ENCODE assay signal across 24 mouse cellular contexts in the genomic region with DNA sequence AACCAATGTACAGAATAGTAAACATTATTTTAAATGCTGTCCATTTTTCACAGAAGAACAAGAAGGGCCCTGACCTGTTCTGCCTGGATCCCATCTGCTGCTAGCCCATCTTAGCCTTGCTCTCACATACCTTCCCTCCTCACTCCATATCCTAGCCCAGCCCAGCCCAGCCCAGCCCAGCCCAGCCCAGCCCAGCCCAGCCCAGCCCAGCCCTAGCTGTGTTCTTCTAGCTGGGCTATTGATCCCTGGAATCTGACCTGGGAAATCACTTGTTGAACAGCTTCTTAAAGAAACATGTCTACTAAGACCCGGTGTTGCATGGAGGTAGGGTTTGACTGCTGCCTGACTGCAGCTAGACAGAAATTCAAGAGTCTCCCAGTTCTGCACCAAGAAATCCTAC. TPM values are rescaled to one million over a fixed set of nuclear protein-coding genes. Genes with fewer than 3 reads are reported as not detected.
DNase-seq lines count a peak whose midpoint lies in the region; ATAC-seq and TF ChIP-seq lines count a peak whose summit lies in the region.
"Had no signal": no experiment of that assay in that cellular context is flagged by ENCODE, and none has a peak within 500 bp of the region (broad histone marks: within the 10 kb centered on the region; RNA-seq: fewer than 3 reads in every experiment).

No protein-coding gene starts in this region.

- peak; percentile 91 for ATAC-seq in intestine, embryonic 15.5 days
- peak; percentile 86 for ATAC-seq in intestine, postnatal 0 days
- no peak for ATAC-seq in stomach, embryonic 15.5 days (ENCODE audit: insufficient read depth, low FRiP score, low read depth)
- peak; percentile 57; the same call in 1 of the 2 replicates for ATAC-seq in stomach, postnatal 0 days (ENCODE audit: low FRiP score, low TSS enrichment)
- ATAC-seq in forebrain, embryonic 11.5 days (replicated peaks; ENCODE audit: low FRiP score), result no peak
- ATAC-seq: forebrain, embryonic 13.5 days; forebrain, embryonic 15.5 days; forebrain, postnatal 0 days had no signal

- H3K4me1 ChIP-seq in intestine, embryonic 15.5 days (replicated peaks), result no peaks in the 10 kb centered on the region
- H3K4me1 ChIP-seq in intestine, postnatal 0 days (replicated peaks; ENCODE audit: control insufficient read depth, insufficient read depth, low read length), result 0 out of 2 replicates have a peak, but pooled peaks cover 10% of the 10 kb centered on the region
- no peaks in the 10 kb centered on the region for H3K4me1 ChIP-seq in stomach, embryonic 15.5 days
- no peaks in the 10 kb centered on the region for H3K4me1 ChIP-seq in stomach, postnatal 0 days (replicated peaks; ENCODE audit: control insufficient read depth, insufficient read depth)
- H3K4me1 ChIP-seq in forebrain, embryonic 11.5 days (replicated peaks; ENCODE audit: control insufficient read depth, insufficient read depth, low read length), result no peaks in the 10 kb centered on the region
- no peaks in the 10 kb centered on the region for H3K4me1 ChIP-seq in kidney, adult 2 months (ENCODE audit: control insufficient read depth, insufficient read depth, low read length)
- H3K4me1 ChIP-seq: forebrain, embryonic 10.5 days; forebrain, embryonic 15.5 days had no signal

- H3K27me3 ChIP-seq in intestine, embryonic 15.5 days (replicated peaks), result no peaks in the 10 kb centered on the region
- no peaks in the 10 kb centered on the region for H3K27me3 ChIP-seq in intestine, postnatal 0 days (replicated peaks; ENCODE audit: control insufficient read depth, insufficient read depth, low read length)
- H3K27me3 ChIP-seq in stomach, embryonic 15.5 days (replicated peaks), result no peaks in the 10 kb centered on the region
- no peaks in the 10 kb centered on the region for H3K27me3 ChIP-seq in stomach, postnatal 0 days (ENCODE audit: control insufficient read depth, insufficient read depth, low read length)
- no peaks in the 10 kb centered on the region for H3K27me3 ChIP-seq in forebrain, embryonic 11.5 days (ENCODE audit: control insufficient read depth, insufficient read depth, low read length)
- H3K27me3 ChIP-seq in kidney, adult 2 months (replicated peaks; ENCODE audit: control insufficient read depth, insufficient read depth, low read length), result no peaks in the 10 kb centered on the region
- H3K27me3 ChIP-seq: embryonic facial prominence, embryonic 13.5 days; embryonic facial prominence, embryonic 15.5 days; forebrain, embryonic 15.5 days had no signal

- H3K27ac ChIP-seq in intestine, embryonic 15.5 days, result peak overlapping the region; percentile 84
- peak overlapping the region; percentile 70 for H3K27ac ChIP-seq in intestine, postnatal 0 days (ENCODE audit: low read depth, low read length)
- H3K27ac ChIP-seq in stomach, embryonic 15.5 days, result peak overlapping the region; percentile 55; the same call in 1 of the 2 replicates
- H3K27ac ChIP-seq in stomach, postnatal 0 days (replicated peaks), result no peak overlapping the region
- no peak overlapping the region for H3K27ac ChIP-seq in forebrain, embryonic 11.5 days (ENCODE audit: low read depth, low read length)
- no peak overlapping the region for H3K27ac ChIP-seq in kidney, adult 2 months (ENCODE audit: insufficient read depth, low read depth, low read length)
- H3K27ac ChIP-seq: embryonic facial prominence, embryonic 13.5 days; embryonic facial prominence, embryonic 15.5 days; forebrain, embryonic 10.5 days; forebrain, embryonic 13.5 days; forebrain, embryonic 15.5 days had no signal

- no peak for TF ChIP-seq POLR2A in kidney, adult 2 months (IDR thresholded peaks at IDR 0.05; ENCODE audit: low read depth, low read length)

- peak overlapping the region; percentile 32; the same call in 1 of the 2 replicates for H3K4me2 ChIP-seq in intestine, embryonic 15.5 days (replicated peaks)
- peak overlapping the region; percentile 50 for H3K4me2 ChIP-seq in intestine, postnatal 0 days (replicated peaks; ENCODE audit: low read depth)
- no peak overlapping the region for H3K4me2 ChIP-seq in stomach, embryonic 15.5 days
- H3K4me2 ChIP-seq in stomach, postnatal 0 days (replicated peaks; ENCODE audit: low read depth), result no peak overlapping the region
- no peak overlapping the region for H3K4me2 ChIP-seq in forebrain, embryonic 11.5 days (ENCODE audit: low read depth, low read length, severe bottlenecking)
- H3K4me2 ChIP-seq: embryonic facial prominence, embryonic 13.5 days; embryonic facial prominence, embryonic 15.5 days; forebrain, embryonic 13.5 days; forebrain, embryonic 15.5 days had no signal

- no peak overlapping the region for H3K9ac ChIP-seq in intestine, embryonic 15.5 days
- H3K9ac ChIP-seq in intestine, postnatal 0 days (ENCODE audit: low read depth, low read length), result no peak overlapping the region
- H3K9ac ChIP-seq in stomach, embryonic 15.5 days, result no peak overlapping the region
- no peak overlapping the region for H3K9ac ChIP-seq in stomach, postnatal 0 days (ENCODE audit: low read length)
- no peak overlapping the region for H3K9ac ChIP-seq in forebrain, embryonic 11.5 days (ENCODE audit: low read length)
- H3K9ac ChIP-seq: embryonic facial prominence, embryonic 13.5 days; embryonic facial prominence, embryonic 15.5 days; forebrain, embryonic 13.5 days; forebrain, embryonic 15.5 days; forebrain, postnatal 0 days had no signal

- H3K9me3 ChIP-seq in intestine, embryonic 15.5 days, result no peaks in the 10 kb centered on the region
- no peaks in the 10 kb centered on the region for H3K9me3 ChIP-seq in intestine, postnatal 0 days (ENCODE audit: control insufficient read depth)
- H3K9me3 ChIP-seq in stomach, embryonic 15.5 days, result no peaks in the 10 kb centered on the region
- H3K9me3 ChIP-seq in stomach, postnatal 0 days (ENCODE audit: control insufficient read depth, low read length), result no peaks in the 10 kb centered on the region
- H3K9me3 ChIP-seq in forebrain, embryonic 11.5 days (ENCODE audit: control insufficient read depth, low read length), result no peaks in the 10 kb centered on the region
- H3K9me3 ChIP-seq: embryonic facial prominence, embryonic 13.5 days; embryonic facial prominence, embryonic 15.5 days; forebrain, embryonic 10.5 days; forebrain, embryonic 13.5 days; forebrain, embryonic 15.5 days had no signal

- no peak overlapping the region for H3K4me3 ChIP-seq in intestine, embryonic 15.5 days (replicated peaks)
- H3K4me3 ChIP-seq in intestine, postnatal 0 days (ENCODE audit: low read depth, low read length), result no peak overlapping the region
- H3K4me3 ChIP-seq in stomach, embryonic 15.5 days (replicated peaks), result no peak overlapping the region
- no peak overlapping the region for H3K4me3 ChIP-seq in stomach, postnatal 0 days (ENCODE audit: low read depth, low read length)
- no peak overlapping the region for H3K4me3 ChIP-seq in forebrain, embryonic 11.5 days (ENCODE audit: low read depth, low read length)
- H3K4me3 ChIP-seq in kidney, adult 2 months (ENCODE audit: insufficient read depth, low read depth, low read length), result no peak overlapping the region
- H3K4me3 ChIP-seq: embryonic facial prominence, embryonic 13.5 days; embryonic facial prominence, embryonic 15.5 days; erythroblast, embryonic 14.5 days; forebrain, embryonic 10.5 days; forebrain, embryonic 13.5 days; forebrain, embryonic 15.5 days had no signal

- peak; percentile 27 for DNase-seq in stomach, postnatal 0 days (ENCODE audit: low spot score)
- DNase-seq in embryo, embryonic 9.5 days (ENCODE audit: extremely low spot score), result no peak
- DNase-seq in forebrain, embryonic 11.5 days (ENCODE audit: low spot score), result no peak
- no peak for DNase-seq in frontal cortex, postnatal 36 days (ENCODE audit: low spot score in 2 of 2)
- DNase-seq in kidney, adult 2 months, result no peak
- DNase-seq: cerebellum, adult 11 months; cerebellum, adult 18-20 months; cerebellum, adult 8-10 months; cerebellum, adult 9-11 months had no signal

- TF ChIP-seq CTCF in intestine, postnatal 0 days (IDR thresholded peaks at IDR 0.05; ENCODE audit: low read depth), result no peak
- no peak for TF ChIP-seq CTCF in stomach, postnatal 0 days (IDR thresholded peaks at IDR 0.05; ENCODE audit: low read depth)
- TF ChIP-seq CTCF in kidney, adult 2 months (conservative IDR thresholded peaks at IDR 0.05; ENCODE audit: insufficient read depth, insufficient read length, low read depth, low read length), result no peak

- no peaks in the 10 kb centered on the region for H3K36me3 ChIP-seq in intestine, embryonic 15.5 days
- H3K36me3 ChIP-seq in intestine, postnatal 0 days (ENCODE audit: control insufficient read depth, insufficient read depth), result no peaks in the 10 kb centered on the region
- no peaks in the 10 kb centered on the region for H3K36me3 ChIP-seq in stomach, embryonic 15.5 days
- H3K36me3 ChIP-seq in stomach, postnatal 0 days (ENCODE audit: control insufficient read depth, insufficient read depth, low read length), result no peaks in the 10 kb centered on the region
- H3K36me3 ChIP-seq in forebrain, embryonic 11.5 days (ENCODE audit: control insufficient read depth, insufficient read depth, low read length), result no peaks in the 10 kb centered on the region
- no peaks in the 10 kb centered on the region for H3K36me3 ChIP-seq in kidney, adult 2 months (ENCODE audit: control insufficient read depth, insufficient read depth, low read length)
- H3K36me3 ChIP-seq: embryonic facial prominence, embryonic 13.5 days; embryonic facial prominence, embryonic 15.5 days; forebrain, embryonic 10.5 days; forebrain, embryonic 15.5 days had no signal

- 52% methylated on average over 1 of the region's 1 CpGs for WGBS in intestine, embryonic 15.5 days
- 50% methylated on average over 1 of the region's 1 CpGs for WGBS in intestine, postnatal 0 days
- WGBS in stomach, embryonic 15.5 days, result 61% methylated on average over 1 of the region's 1 CpGs
- 58% methylated on average over 1 of the region's 1 CpGs for WGBS in stomach, postnatal 0 days
- WGBS in forebrain, embryonic 11.5 days, result 89% methylated on average over 1 of the region's 1 CpGs
- 64% methylated on average over 1 of the region's 1 CpGs for WGBS in kidney, adult 2 months

- no peak for TF ChIP-seq EP300 in stomach, postnatal 0 days (optimal IDR thresholded peaks at IDR 0.05)

RNA-seq across cellular contexts. Expression of a gene that starts 0.5 kb away (rescaled TPM):
- polyA plus RNA-seq in intestine, embryonic 15.5 days (2015; fragmentation: Nextera tagmentation; extraction: Ambion mirVana), result 13.4 and 16.8 TPM in 2 replicates
- 3.2 and 3.7 TPM in 2 replicates for polyA plus RNA-seq in intestine, postnatal 0 days (2015; fragmentation: Nextera tagmentation; extraction: Ambion mirVana)
- 2.9 and 3.6 TPM in 2 replicates for polyA plus RNA-seq in stomach, embryonic 15.5 days (2015; fragmentation: Nextera tagmentation; extraction: Ambion mirVana)
- polyA plus RNA-seq in stomach, postnatal 0 days (2015; fragmentation: Nextera tagmentation; extraction: Ambion mirVana), result 0.04 and 0.23 TPM in 2 replicates
- polyA plus RNA-seq in forebrain, embryonic 11.5 days (2014; fragmentation: Nextera tagmentation; extraction: Ambion mirVana), result not detected in 2 replicates
- polyA plus RNA-seq in kidney, adult 2 months (2012; rRNA removed), result not detected in 2 replicates
- polyA plus RNA-seq: adrenal gland, adult 2 months; cortical plate, adult 2 months; embryonic facial prominence, embryonic 11.5 days; embryonic facial prominence, embryonic 13.5 days; erythroblast, embryonic 14.5 days; forebrain, embryonic 10.5 days; forebrain, embryonic 13.5 days; forebrain, embryonic 15.5 days had no signal

RNA-seq across cellular contexts. Expression of a gene that starts 27.2 kb away (rescaled TPM):
- polyA plus RNA-seq in intestine, embryonic 15.5 days (2015; fragmentation: Nextera tagmentation; extraction: Ambion mirVana), result 0.60 and 0.72 TPM in 2 replicates
- polyA plus RNA-seq in intestine, postnatal 0 days (2015; fragmentation: Nextera tagmentation; extraction: Ambion mirVana), result not detected in 2 replicates
- 0.98 and 1.7 TPM in 2 replicates for polyA plus RNA-seq in stomach, embryonic 15.5 days (2015; fragmentation: Nextera tagmentation; extraction: Ambion mirVana)
- 0.62 and 1.1 TPM in 2 replicates for polyA plus RNA-seq in stomach, postnatal 0 days (2015; fragmentation: Nextera tagmentation; extraction: Ambion mirVana)
- 1.1 and 1.8 TPM in 2 replicates for polyA plus RNA-seq in forebrain, embryonic 11.5 days (2014; fragmentation: Nextera tagmentation; extraction: Ambion mirVana)
- 0.11 and 0.69 TPM in 2 replicates for polyA plus RNA-seq in kidney, adult 2 months (2012; rRNA removed)
- polyA plus RNA-seq: C2C12; erythroblast, embryonic 14.5 days had no signal

RNA-seq across cellular contexts. Expression of a gene that starts 37.1 kb away (rescaled TPM):
- polyA plus RNA-seq in intestine, embryonic 15.5 days (2015; fragmentation: Nextera tagmentation; extraction: Ambion mirVana), result not detected in 2 replicates
- not detected in 2 replicates for polyA plus RNA-seq in intestine, postnatal 0 days (2015; fragmentation: Nextera tagmentation; extraction: Ambion mirVana)
- not detected in 2 replicates for polyA plus RNA-seq in stomach, embryonic 15.5 days (2015; fragmentation: Nextera tagmentation; extraction: Ambion mirVana)
- polyA plus RNA-seq in stomach, postnatal 0 days (2015; fragmentation: Nextera tagmentation; extraction: Ambion mirVana), result not detected in 2 replicates
- not detected in 2 replicates for polyA plus RNA-seq in forebrain, embryonic 11.5 days (2014; fragmentation: Nextera tagmentation; extraction: Ambion mirVana)
- polyA plus RNA-seq in kidney, adult 2 months (2012; rRNA removed), result 0.08 TPM in 1 of 2 replicates, not detected in the other
- polyA plus RNA-seq: adrenal gland, adult 2 months; brain, embryonic 14.5 days; C2C12; cortical plate, adult 2 months; embryonic facial prominence, embryonic 11.5 days; embryonic facial prominence, embryonic 13.5 days; embryonic facial prominence, embryonic 15.5 days; erythroblast, embryonic 14.5 days; forebrain, embryonic 10.5 days; forebrain, embryonic 13.5 days; forebrain, embryonic 15.5 days had no signal

Comparison
In these comparisons a context has a peak if more than half of its experiments do, and no peak if none do; other contexts are left out.
1. ATAC-seq: peak in intestine, embryonic 15.5 days (single experiment), intestine, postnatal 0 days (single experiment) and stomach, postnatal 0 days (single experiment); none in stomach, embryonic 15.5 days (single experiment) and forebrain, embryonic 11.5 days (single experiment).
2. H3K27ac ChIP-seq: peak in intestine, embryonic 15.5 days (single experiment), intestine, postnatal 0 days (single experiment) and stomach, embryonic 15.5 days (single experiment); none in stomach, postnatal 0 days (single experiment), forebrain, embryonic 11.5 days (single experiment) and kidney, adult 2 months (single experiment).
3. H3K4me2 ChIP-seq: peak in intestine, embryonic 15.5 days (single experiment) and intestine, postnatal 0 days (single experiment); none in stomach, embryonic 15.5 days (single experiment), stomach, postnatal 0 days (single experiment) and forebrain, embryonic 11.5 days (single experiment).